In the genomic region with DNA sequence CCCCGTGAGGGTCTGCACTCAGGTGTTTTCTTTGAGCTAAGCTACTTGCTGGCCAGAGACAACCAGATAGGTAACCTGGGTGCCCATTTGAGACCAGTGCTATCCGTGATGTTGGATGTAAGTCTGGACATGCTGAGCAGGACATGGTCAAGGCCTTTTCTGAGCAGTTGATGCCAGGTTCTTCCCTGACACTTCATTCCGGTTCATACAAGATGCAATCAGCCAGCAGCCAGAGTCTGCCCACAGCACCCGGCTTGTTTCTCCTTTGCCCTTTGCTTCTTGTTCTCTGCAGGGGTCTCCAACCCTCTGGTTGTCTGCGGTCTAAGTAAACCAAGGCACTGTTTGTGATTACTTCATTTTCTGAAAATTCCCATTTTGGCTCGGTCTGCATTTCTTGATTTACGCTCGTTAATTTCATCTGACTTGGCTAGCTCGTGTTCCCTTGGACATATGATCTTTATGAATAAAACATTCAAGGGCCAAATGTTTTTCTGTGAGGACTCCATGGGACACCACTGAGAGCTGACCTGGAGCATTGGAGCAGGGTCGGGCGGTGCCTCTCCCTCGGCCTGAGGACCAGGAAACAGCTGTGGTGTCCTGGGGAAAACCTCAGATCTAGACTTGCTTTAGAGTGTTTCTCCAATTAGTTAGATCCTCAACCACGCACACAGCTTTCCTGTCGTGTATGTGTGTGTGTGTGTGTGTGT, we compare ENCODE assay signal across 12 mouse cellular contexts.
A peak's percentile ranks its signal among the peaks of the same experiment; 100 is the strongest.
DNase-seq lines count a peak whose midpoint lies in the region; ATAC-seq lines count a peak whose summit lies in the region.
"Had no signal": no experiment of that assay in that cellular context is flagged by ENCODE, and none has a peak within 500 bp of the region (broad histone marks: within the 10 kb centered on the region; RNA-seq: fewer than 3 reads in every experiment).

No protein-coding gene starts in this region.

- no peak overlapping the region for H3K4me2 ChIP-seq in forebrain, embryonic 12.5 days
- no peak overlapping the region for H3K4me2 ChIP-seq in lung, embryonic 16.5 days (ENCODE audit: low read depth, low read length)
- no peak overlapping the region for H3K4me2 ChIP-seq in hindbrain, embryonic 16.5 days (ENCODE audit: low read length)
- no peak overlapping the region for H3K4me2 ChIP-seq in stomach, embryonic 16.5 days (ENCODE audit: low read depth, low read length)
- no peak overlapping the region for H3K4me2 ChIP-seq in kidney, embryonic 14.5 days (replicated peaks; ENCODE audit: low read depth, low read length)
- H3K4me2 ChIP-seq: liver, embryonic 15.5 days; midbrain, embryonic 11.5 days; neural tube, embryonic 12.5 days had no signal

- H3K36me3 ChIP-seq in forebrain, embryonic 10.5 days (replicated peaks), result no peaks in the 10 kb centered on the region
- no peaks in the 10 kb centered on the region for H3K36me3 ChIP-seq in forebrain, embryonic 12.5 days (replicated peaks)
- H3K36me3 ChIP-seq in lung, embryonic 16.5 days (ENCODE audit: control insufficient read depth, insufficient read depth, low read length), result no peaks in the 10 kb centered on the region
- H3K36me3 ChIP-seq in hindbrain, embryonic 16.5 days (ENCODE audit: control insufficient read depth, insufficient read depth, low read length), result no peaks in the 10 kb centered on the region
- no peaks in the 10 kb centered on the region for H3K36me3 ChIP-seq in stomach, embryonic 16.5 days (ENCODE audit: control insufficient read depth, insufficient read depth, low read length)
- no peaks in the 10 kb centered on the region for H3K36me3 ChIP-seq in kidney, embryonic 14.5 days (ENCODE audit: control insufficient read depth, insufficient read depth, low read length)
- H3K36me3 ChIP-seq: liver, embryonic 15.5 days; neural tube, embryonic 12.5 days had no signal

- 0 out of 2 replicates have a peak, but pooled peaks cover 2% of the 10 kb centered on the region for H3K27me3 ChIP-seq in forebrain, embryonic 10.5 days (ENCODE audit: poor library complexity, severe bottlenecking)
- H3K27me3 ChIP-seq in forebrain, embryonic 12.5 days, result no peaks in the 10 kb centered on the region
- H3K27me3 ChIP-seq in lung, embryonic 16.5 days (ENCODE audit: control insufficient read depth, insufficient read depth, low read depth, low read length), result no peaks in the 10 kb centered on the region
- no peaks in the 10 kb centered on the region for H3K27me3 ChIP-seq in hindbrain, embryonic 16.5 days (replicated peaks; ENCODE audit: control insufficient read depth, insufficient read depth, low read length)
- no peaks in the 10 kb centered on the region; the same call in 1 of the 2 replicates for H3K27me3 ChIP-seq in stomach, embryonic 16.5 days (ENCODE audit: control insufficient read depth, insufficient read depth, low read length)
- H3K27me3 ChIP-seq in kidney, embryonic 14.5 days (ENCODE audit: control insufficient read depth, insufficient read depth, low read length), result no peaks in the 10 kb centered on the region
- H3K27me3 ChIP-seq: neural tube, embryonic 12.5 days had no signal

- H3K9me3 ChIP-seq in forebrain, embryonic 10.5 days, result no peaks in the 10 kb centered on the region
- no peaks in the 10 kb centered on the region for H3K9me3 ChIP-seq in forebrain, embryonic 12.5 days
- no peaks in the 10 kb centered on the region for H3K9me3 ChIP-seq in lung, embryonic 16.5 days (ENCODE audit: control insufficient read depth, low read length)
- H3K9me3 ChIP-seq in hindbrain, embryonic 16.5 days (ENCODE audit: control insufficient read depth, low read length), result no peaks in the 10 kb centered on the region
- no peaks in the 10 kb centered on the region for H3K9me3 ChIP-seq in stomach, embryonic 16.5 days (replicated peaks; ENCODE audit: control insufficient read depth, low read length)
- H3K9me3 ChIP-seq in kidney, embryonic 14.5 days (ENCODE audit: control insufficient read depth, low read length), result no peaks in the 10 kb centered on the region
- H3K9me3 ChIP-seq: liver, embryonic 15.5 days; neural tube, embryonic 12.5 days had no signal

- no peak for DNase-seq in forebrain, embryonic 10.5 days (ENCODE audit: extremely low spot score, low spot score)
- no peak for DNase-seq in lung, adult 18-20 months
- DNase-seq in cerebellum, postnatal 25 days, result no peak
- DNase-seq: layer of hippocampus, postnatal 36 days had no signal

- H3K9ac ChIP-seq in forebrain, embryonic 12.5 days, result no peak overlapping the region
- H3K9ac ChIP-seq in lung, embryonic 16.5 days (ENCODE audit: low read length), result no peak overlapping the region
- H3K9ac ChIP-seq in hindbrain, embryonic 16.5 days (ENCODE audit: low read depth, low read length), result no peak overlapping the region
- no peak overlapping the region for H3K9ac ChIP-seq in stomach, embryonic 16.5 days (ENCODE audit: low read length)
- no peak overlapping the region for H3K9ac ChIP-seq in kidney, embryonic 14.5 days (ENCODE audit: low read depth, low read length)
- H3K9ac ChIP-seq: liver, embryonic 15.5 days; neural tube, embryonic 12.5 days had no signal

- WGBS in forebrain, embryonic 10.5 days, result 71% methylated on average over 14 of the region's 14 CpGs
- 61% methylated on average over 14 of the region's 14 CpGs for WGBS in forebrain, embryonic 12.5 days
- WGBS in lung, embryonic 16.5 days, result 44% methylated on average over 14 of the region's 14 CpGs
- 45% methylated on average over 14 of the region's 14 CpGs for WGBS in hindbrain, embryonic 16.5 days
- 57% methylated on average over 14 of the region's 14 CpGs for WGBS in stomach, embryonic 16.5 days
- 52% methylated on average over 14 of the region's 14 CpGs for WGBS in kidney, embryonic 14.5 days

- H3K4me3 ChIP-seq in forebrain, embryonic 10.5 days, result no peak overlapping the region
- H3K4me3 ChIP-seq in forebrain, embryonic 12.5 days (replicated peaks), result no peak overlapping the region
- H3K4me3 ChIP-seq in lung, embryonic 16.5 days (ENCODE audit: low read length), result no peak overlapping the region
- H3K4me3 ChIP-seq in hindbrain, embryonic 16.5 days (ENCODE audit: low read length), result no peak overlapping the region
- H3K4me3 ChIP-seq in stomach, embryonic 16.5 days (replicated peaks; ENCODE audit: low read length), result no peak overlapping the region
- no peak overlapping the region for H3K4me3 ChIP-seq in kidney, embryonic 14.5 days (ENCODE audit: low read length)
- H3K4me3 ChIP-seq: liver, embryonic 15.5 days; neural tube, embryonic 12.5 days had no signal

- peaks cover 49% of the 10 kb centered on the region for H3K4me1 ChIP-seq in forebrain, embryonic 10.5 days
- H3K4me1 ChIP-seq in forebrain, embryonic 12.5 days, result peaks cover 17% of the 10 kb centered on the region
- H3K4me1 ChIP-seq in lung, embryonic 16.5 days (replicated peaks; ENCODE audit: control insufficient read depth, insufficient read depth, low read length), result peaks cover 46% of the 10 kb centered on the region
- H3K4me1 ChIP-seq in hindbrain, embryonic 16.5 days (ENCODE audit: control insufficient read depth, insufficient read depth, low read depth, low read length), result peaks cover 22% of the 10 kb centered on the region
- peaks cover 47% of the 10 kb centered on the region for H3K4me1 ChIP-seq in stomach, embryonic 16.5 days (ENCODE audit: control insufficient read depth, insufficient read depth, low read length)
- peaks cover 23% of the 10 kb centered on the region for H3K4me1 ChIP-seq in kidney, embryonic 14.5 days (ENCODE audit: control insufficient read depth, insufficient read depth, low read length)

- ATAC-seq in forebrain, embryonic 12.5 days (ENCODE audit: low FRiP score), result no peak
- ATAC-seq in lung, embryonic 16.5 days (ENCODE audit: low read depth), result no peak
- 0 out of 2 replicates have a peak, but pooled peaks have one; percentile 9 for ATAC-seq in hindbrain, embryonic 16.5 days
- ATAC-seq in stomach, embryonic 16.5 days (ENCODE audit: insufficient read depth, low FRiP score), result no peak
- ATAC-seq in kidney, embryonic 14.5 days (ENCODE audit: low FRiP score, low TSS enrichment), result no peak

- H3K27ac ChIP-seq in forebrain, embryonic 10.5 days, result 0 out of 2 replicates have a peak overlapping the region, but pooled peaks have one; percentile 20
- no peak overlapping the region for H3K27ac ChIP-seq in forebrain, embryonic 12.5 days
- H3K27ac ChIP-seq in lung, embryonic 16.5 days (ENCODE audit: low read length), result peak overlapping the region; percentile 83
- peak overlapping the region; percentile 48 for H3K27ac ChIP-seq in hindbrain, embryonic 16.5 days (ENCODE audit: low read depth, low read length)
- peak overlapping the region; percentile 83 for H3K27ac ChIP-seq in stomach, embryonic 16.5 days (ENCODE audit: low read length)
- no peak overlapping the region for H3K27ac ChIP-seq in kidney, embryonic 14.5 days (ENCODE audit: low read depth, low read length)
- H3K27ac ChIP-seq: liver, embryonic 15.5 days; neural tube, embryonic 12.5 days had no signal

Comparison
In these comparisons a context has a peak if more than half of its experiments do, and no peak if none do; other contexts are left out.
1. H3K27ac ChIP-seq: peak in forebrain, embryonic 10.5 days (single experiment), lung, embryonic 16.5 days (single experiment), hindbrain, embryonic 16.5 days (single experiment) and stomach, embryonic 16.5 days (single experiment); none in forebrain, embryonic 12.5 days (single experiment) and kidney, embryonic 14.5 days (single experiment).